Mouse (Mus musculus) adrenal gland (tissue): ENCODE measurements at regions not wholly inside any gene's neighbourhood (a gene's known extent, or its start where the extent isn't known, plus 50 kb on each side); places are given as distances from the start of the nearest gene placed in this dataset.

ENCODE experiments used
- intact Hi-C: fragments of 180-260 bp; cut with DNase I; formaldehyde crosslinking; loops from one replicate; pipeline ENCODE4 v1.15.1; 2025

DNA sequence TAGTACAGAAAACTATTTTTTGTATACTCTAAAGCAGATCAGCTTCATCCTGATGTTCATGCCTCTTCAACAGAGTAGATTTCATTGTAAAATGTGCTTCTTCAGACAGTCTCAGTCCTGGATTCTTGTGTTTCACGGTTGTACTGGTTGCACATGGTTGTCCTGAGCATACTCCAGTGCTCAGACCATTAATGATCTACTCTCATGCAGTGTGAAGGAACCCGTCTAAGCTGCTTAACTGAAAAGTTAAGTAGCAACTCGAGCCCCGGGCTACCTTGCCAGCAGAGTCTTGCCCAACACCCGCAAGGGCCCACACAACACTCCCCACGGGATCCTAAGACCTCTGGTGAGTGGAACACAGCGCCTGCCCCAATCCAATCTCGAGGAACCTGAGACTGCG, 380.3 kb upstream of the Fbxo33 start:
- intact Hi-C loops = no loop called here

DNA sequence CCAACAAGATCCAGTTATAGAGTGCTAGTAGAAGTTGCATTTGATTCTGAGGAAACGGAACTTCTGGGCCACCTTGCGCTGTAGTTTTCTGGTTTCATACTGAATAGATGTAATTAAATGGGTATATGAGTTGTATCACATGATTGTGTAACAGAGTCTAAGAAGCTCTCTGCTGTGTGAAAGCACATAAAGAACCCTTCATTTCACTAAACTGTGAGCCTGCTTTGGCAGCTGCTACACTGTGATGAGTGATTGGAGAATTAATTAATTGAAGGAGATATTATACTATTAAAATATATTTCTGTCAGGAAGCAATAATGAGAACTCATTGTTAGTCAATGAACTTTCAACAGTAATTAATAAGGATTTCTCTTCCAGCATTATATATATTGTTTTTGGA, 369.8 kb upstream of the Fbxo33 start:
- intact Hi-C loops = no loop called here

DNA sequence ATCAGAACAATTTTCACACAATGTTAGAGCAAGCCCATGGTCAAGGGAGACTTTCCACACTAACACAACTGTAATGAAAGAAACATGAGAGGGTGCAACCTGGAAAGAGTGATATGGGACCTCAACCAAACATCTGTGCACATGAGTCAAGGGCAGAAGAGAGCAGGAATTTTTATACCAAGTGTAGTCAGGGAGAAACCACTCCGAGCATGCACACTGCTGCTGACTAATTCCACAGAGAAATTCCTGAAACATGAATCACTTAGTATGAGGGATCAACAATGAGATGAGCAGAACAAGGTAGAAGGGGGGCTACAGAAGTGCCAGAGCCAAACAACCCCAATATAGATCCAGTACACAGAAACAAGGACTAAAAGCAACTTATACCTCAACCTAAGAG, 363.1 kb upstream of the Fbxo33 start:
- intact Hi-C loops = no loop called here

DNA sequence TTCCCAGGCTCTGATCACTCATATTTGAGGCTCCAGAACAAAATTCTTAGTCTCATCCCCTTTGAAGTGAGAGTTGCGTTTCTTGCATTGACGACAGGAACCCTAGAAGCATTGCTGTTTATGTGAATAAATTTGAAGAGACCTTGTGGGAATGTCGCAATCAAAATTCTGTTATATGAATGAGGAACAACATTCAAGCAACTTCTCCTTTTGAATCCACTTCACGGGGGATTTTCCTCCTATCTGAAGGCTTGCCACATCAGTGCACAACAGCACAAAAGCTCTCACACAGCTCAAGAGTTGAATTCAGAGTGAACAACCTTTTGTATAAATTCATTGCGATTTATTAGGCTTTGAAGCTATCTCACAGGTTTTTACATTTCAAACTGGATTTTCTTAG, 360.2 kb upstream of the Fbxo33 start:
- intact Hi-C loops = no loop called here

GRCm38 (mm10) chr12:59563960-59564359, 344.4 kb upstream of the Fbxo33 start:
- intact Hi-C loops = no loop called here

DNA sequence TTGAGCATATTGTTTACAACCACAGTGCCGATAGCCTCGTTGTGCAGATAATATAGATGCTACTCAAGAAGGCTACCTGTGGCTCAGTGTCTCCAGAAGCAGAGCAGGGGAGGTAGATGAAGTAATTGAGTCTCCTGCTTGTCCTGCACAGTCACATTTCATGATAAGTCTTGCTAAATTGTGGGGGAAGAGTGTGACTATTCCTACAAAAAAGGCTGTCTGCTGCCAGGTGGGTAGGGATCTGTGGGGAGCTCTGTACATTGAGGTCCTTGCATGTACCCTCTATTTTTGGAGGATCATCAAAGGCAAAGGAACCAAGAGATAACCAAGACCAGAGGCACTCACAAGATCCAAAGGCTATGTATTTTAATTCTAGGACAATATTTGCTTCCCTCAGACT, 320.3 kb upstream of the Fbxo33 start:
- intact Hi-C loops = no loop called here

GRCm38 (mm10) chr12:59530521-59530920, 311.0 kb upstream of the Fbxo33 start:
- intact Hi-C loops = no loop called here

- intact Hi-C loops = no loop called here
Observed at GRCm38 (mm10) chr12:59523368-59523767, 303.8 kb upstream of the Fbxo33 start.

- intact Hi-C loops = no loop called here
Observed at GRCm38 (mm10) chr12:59521946-59522345, 302.4 kb upstream of the Fbxo33 start.

DNA sequence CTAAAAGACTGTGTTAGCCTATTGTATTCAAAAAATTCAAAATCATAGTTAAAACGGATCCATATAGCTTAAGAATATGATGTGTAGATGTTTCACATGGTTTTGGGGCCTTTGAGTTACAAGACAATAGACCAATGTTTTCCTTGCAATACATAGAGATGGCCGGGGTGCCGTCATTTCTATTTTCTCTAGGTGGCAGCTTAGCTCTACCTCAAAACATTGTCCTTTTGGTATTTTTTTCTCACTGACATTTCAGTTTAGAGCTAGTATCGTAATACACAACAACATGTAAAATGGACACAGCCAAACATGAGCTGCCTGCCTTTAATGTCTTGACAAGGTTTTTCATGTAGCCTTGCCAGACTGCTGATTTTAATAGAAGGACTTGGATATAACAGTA, 290.3 kb upstream of the Fbxo33 start:
- intact Hi-C loops = no loop called here

DNA sequence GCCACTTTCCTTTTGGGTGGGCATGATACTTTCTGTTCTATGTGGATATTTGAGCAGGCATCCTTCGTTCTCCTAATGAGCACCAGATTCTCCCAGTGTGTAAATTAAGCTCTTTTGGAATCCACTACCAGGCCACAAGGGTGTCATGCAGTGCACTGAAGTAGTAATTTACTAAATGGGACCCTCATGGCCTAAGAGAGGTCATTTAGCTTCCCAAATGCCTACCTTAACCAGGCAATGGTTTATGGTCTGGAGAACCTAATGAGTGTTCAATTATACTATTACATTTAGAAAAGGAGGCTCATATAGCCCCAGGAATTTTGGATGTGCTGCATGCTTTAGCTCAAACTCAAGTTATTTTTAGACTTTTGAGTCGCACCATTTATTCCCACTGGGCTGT, 289.6 kb upstream of the Fbxo33 start:
- intact Hi-C loops = no loop called here

DNA sequence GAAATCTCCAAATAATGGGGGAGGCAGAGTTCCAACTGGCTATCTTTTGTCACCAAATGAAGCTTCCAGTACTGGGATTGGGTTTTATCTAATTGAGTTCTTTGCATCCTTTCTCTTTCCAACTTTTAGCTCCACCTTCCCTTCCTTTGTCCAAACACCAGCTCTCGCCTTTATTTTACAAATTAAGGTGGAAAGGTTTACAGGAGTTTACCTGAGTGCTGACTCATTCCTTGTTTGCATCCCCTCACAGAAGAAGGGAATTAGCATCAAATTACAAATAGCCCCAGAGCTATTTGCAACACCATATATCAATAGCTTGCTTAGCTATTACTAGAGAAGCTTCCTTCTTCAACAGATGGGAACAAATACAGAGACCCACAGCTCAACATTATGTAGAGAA, 287.9 kb upstream of the Fbxo33 start:
- intact Hi-C loops = no loop called here

GRCm38 (mm10) chr12:59497434-59497833, 277.9 kb upstream of the Fbxo33 start:
- intact Hi-C loops = no loop called here

DNA sequence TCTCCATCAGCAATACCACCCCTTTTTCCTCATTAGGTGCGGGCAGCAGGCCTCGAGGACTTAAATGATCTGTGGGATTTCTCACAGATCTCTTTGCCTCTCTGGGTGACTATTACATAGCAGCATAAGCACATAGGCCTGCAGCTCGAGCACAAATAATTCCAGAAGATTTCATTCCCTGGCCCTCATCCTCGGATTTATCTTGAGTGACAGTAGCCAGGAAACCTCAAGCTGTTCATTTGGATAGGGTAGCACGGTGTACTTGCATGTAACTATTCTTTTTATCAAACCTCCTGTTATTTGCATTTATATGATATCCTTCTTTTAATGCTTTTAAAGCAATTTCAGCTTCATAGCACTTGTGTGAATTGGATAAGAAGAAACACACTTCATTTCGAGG, 268.5 kb upstream of the Fbxo33 start:
- intact Hi-C loops = no loop called here

- intact Hi-C loops = no loop called here
Observed at GRCm38 (mm10) chr12:59487507-59487906, 268.0 kb upstream of the Fbxo33 start.

- intact Hi-C loops = no loop called here
Observed at GRCm38 (mm10) chr12:59460997-59461961, 241.8 kb upstream of the Fbxo33 start.

GRCm38 (mm10) chr12:59456175-59456851, 236.8 kb upstream of the Fbxo33 start:
- intact Hi-C loops = no loop called here

DNA sequence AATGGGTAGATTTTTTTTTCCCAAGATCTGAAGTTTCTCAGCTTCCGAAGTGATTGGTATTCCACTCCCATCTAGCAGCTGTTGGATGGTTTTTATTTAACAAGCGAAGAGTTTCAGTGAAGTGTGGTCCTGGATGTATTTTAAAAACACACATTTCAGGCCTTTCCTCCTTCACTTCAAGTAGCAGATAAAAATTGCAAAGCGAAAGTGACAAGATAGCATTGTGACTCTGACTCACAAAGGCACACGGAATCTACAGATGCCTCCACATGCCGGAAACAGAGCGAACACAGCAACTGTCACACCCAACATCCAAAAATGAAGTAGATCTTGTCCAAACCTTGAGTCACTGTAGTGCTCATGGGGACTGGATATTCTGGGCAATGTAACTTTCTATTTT, 195.5 kb upstream of the Fbxo33 start:
- intact Hi-C loops = no loop called here

DNA sequence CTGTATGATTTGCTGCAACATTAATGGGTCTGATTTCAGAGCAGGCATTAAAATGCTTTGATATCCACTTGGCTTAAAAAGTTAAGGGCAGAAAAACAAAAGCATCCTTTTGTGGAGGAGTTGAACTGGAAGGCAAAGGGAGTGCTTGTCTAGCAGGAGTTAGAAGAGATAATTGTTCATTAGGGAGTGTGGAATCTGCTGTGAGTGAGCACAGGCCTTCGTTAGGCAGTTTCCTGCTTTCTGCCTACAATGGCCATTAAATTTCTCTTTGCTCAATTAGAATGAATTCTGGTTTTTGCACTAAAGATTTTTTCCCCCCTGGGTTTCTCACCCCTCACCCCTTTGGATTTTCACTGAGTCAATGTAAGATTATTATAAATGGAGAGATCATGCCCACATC, 192.0 kb upstream of the Fbxo33 start:
- intact Hi-C loops = no loop called here

GRCm38 (mm10) chr12:59391103-59391502, 171.6 kb upstream of the Fbxo33 start:
- intact Hi-C loops = no loop called here

DNA sequence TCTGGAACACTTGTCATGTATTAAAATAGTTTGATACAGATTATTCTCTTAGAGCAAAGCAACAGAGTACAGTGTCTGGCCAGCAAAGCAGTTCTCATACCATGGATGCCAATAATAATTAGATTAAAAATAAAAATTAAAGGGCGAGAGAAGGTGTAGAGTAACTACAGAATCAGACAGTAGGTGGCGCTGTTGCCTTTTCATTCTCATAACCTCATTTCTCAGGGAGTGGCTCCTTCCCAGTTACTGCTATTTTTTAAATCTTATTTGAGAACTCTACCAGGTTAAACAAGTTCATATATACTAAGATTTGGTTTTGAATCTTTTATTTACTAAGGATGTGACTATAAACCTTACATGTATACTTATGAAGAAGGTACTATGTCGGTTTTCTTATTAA, 163.3 kb upstream of the Fbxo33 start:
- intact Hi-C loops = no loop called here

- intact Hi-C loops = no loop called here
Observed at GRCm38 (mm10) chr12:59341586-59341985, 122.1 kb upstream of the Fbxo33 start.

DNA sequence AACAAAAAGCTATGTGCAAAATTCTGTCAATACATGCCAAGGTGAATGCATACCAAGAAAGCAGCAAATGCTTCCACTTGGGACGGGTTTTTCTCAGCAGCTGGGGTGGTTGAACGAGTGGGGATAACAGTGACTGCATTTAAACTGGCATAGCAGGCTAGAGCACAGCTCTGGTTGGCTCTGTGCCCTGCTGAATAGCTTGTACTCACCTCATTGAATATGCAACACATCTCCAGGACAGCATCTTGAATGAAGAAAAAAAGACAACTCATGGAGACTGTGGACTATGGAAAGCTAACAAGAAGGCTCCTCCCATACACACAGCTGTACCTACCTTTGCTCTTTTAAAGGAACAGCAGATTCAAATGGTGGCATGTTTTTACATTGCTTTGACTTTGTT, 111.2 kb upstream of the Fbxo33 start:
- intact Hi-C loops = no loop called here
